Mouse (Mus musculus): ENCODE measurements around the gene Skap1. TPM values are rescaled to one million over a fixed set of nuclear protein-coding genes. Genes with fewer than 3 reads are reported as not detected.

The Skap1 gene
- total and polyA plus RNA-seq, 3 experiments = 0.25 to 0.98 TPM; not detected in 1

DNA sequence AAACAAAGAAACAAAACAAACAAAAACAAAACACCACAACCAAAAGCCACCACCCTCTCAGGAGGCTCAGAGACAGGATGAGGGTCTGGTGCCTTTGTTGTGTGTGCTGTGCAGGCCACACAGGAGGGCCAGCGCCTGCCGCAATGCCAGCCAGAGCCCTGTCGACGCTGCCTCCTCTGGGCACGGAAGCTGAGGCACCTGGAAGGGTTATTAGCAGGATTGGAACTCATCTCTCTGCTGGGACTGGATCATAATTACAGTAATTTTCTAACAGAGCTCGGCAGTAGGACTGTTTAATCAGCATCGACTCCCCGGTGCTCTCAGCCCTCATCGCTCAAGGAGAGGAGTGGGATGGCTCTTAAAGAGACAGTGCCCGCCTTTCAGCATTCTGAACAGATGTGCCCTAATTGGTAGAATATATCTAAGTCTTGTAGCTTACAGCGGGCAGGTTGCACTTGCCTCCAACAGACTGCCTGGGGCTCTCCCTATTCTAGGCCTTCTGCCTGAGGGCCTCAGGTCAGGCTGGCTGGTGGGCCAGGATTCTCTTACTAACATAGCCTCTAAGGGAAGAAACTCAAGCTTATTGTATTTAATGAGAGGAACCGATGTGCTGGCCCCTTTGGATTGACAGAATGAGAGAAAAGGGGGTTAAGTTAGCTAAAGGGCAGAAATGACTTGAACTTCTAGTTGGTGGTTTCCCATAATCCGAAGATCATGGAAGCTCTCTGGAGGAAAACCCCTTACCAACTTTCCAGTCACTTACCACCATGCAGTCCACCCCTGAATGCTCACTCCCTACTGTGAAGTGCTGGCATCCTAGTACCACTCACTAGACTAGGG, 300.3 kb downstream of the Skap1 start:
- Histone ChIP-seq H3K79me2 (replicated peaks; ENCODE audit: control insufficient read depth, insufficient read depth, low read length) (no peaks in the 10 kb centered on the region), H3K27ac (peak overlapping the region; percentile 75), H3K36me3 (ENCODE audit: control insufficient read depth, insufficient read depth, low read length) (no peaks in the 10 kb centered on the region), H3K27me3 (ENCODE audit: control insufficient read depth, insufficient read depth, low read length) (no peaks in the 10 kb centered on the region), H3K4me3 (no peak overlapping the region), H3K4me1 (ENCODE audit: control insufficient read depth, insufficient read depth, low read length) (peaks cover 16% of the 10 kb centered on the region), H3K9ac (ENCODE audit: low read depth, low read length) (no peak overlapping the region)
- DNase-seq = no peak
- WGBS = 75% methylated on average over 13 of the region's 13 CpGs
- TF ChIP-seq EP300 (IDR thresholded peaks at IDR 0.05; ENCODE audit: insufficient read depth, low read depth, low read length) (no peak), CTCF (IDR thresholded peaks at IDR 0.05) (no peak), POLR2A (IDR thresholded peaks at IDR 0.05; ENCODE audit: insufficient read depth, low read depth, low read length) (no peak)
- intact Hi-C loops (cut with DNase I) = loop anchor here (5.0 kb wide), 1 partner anchor 148 kb away; no protein-coding TSS in a partner anchor

DNA sequence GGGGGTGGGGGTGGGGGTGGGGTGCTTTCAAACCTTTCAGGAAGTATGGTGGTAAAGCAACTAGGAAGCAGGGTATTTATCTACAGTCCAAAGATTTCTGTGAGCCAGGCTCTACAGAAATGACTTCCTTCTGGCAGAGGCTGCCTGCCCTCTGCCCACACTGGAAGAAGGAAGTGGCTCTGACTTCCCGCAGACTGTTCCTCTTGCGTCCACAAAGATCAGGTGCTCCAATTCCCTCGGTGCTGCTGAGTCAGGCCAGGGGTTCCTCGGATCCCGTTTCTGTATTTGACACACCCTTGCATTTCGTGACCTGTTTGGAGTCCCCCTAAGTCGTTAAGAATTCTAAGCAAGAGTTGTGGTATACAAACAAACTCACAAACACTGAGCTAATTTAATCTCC, 301.3 kb downstream of the Skap1 start:
- Histone ChIP-seq H3K27me3 (ENCODE audit: control insufficient read depth, insufficient read depth, low read length) (no peaks in the 10 kb centered on the region), H3K4me3 (no peak overlapping the region), H3K36me3 (ENCODE audit: control insufficient read depth, insufficient read depth, low read length) (no peaks in the 10 kb centered on the region), H3K27ac (peak overlapping the region; percentile 75), H3K79me2 (replicated peaks; ENCODE audit: control insufficient read depth, insufficient read depth, low read length) (no peaks in the 10 kb centered on the region), H3K9ac (ENCODE audit: low read depth, low read length) (no peak overlapping the region), H3K4me1 (ENCODE audit: control insufficient read depth, insufficient read depth, low read length) (peaks cover 16% of the 10 kb centered on the region)
- intact Hi-C loops (cut with DNase I) = no loop called here
- WGBS = 43% methylated on average over 7 of the region's 7 CpGs
- DNase-seq = peak in 1 of 2 experiments; percentile 65
- no peak for TF ChIP-seq CTCF (IDR thresholded peaks at IDR 0.05)
- peak; percentile 55; the same call in 1 of the 2 replicates for TF ChIP-seq POLR2A (IDR thresholded peaks at IDR 0.05; ENCODE audit: insufficient read depth, low read depth, low read length)
- TF ChIP-seq EP300 (IDR thresholded peaks at IDR 0.05; ENCODE audit: insufficient read depth, low read depth, low read length) = peak; percentile 72; the same call in 1 of the 2 replicates

DNA sequence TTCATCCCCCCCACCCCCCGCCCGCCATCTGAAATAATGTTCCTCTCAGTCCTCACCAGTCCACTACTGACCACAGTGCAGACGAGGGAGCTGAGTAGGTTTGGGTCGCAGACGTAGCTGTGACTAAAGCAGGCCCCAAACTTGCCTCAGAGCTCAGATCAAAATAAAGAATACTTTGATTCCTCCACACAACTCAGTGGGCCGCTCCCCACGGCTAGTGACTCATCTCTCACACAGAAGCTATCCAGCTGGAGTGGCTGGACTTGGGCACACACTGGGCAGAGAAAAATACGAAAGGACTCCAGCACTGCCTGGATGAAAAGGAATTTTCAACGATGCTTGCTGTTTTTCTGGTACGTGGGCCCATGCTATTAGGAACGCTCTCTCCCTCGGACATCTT, 302.2 kb downstream of the Skap1 start:
- peaks cover 16% of the 10 kb centered on the region for H3K4me1 ChIP-seq (ENCODE audit: control insufficient read depth, insufficient read depth, low read length)
- no peak for DNase-seq
- no peaks in the 10 kb centered on the region for H3K79me2 ChIP-seq (replicated peaks; ENCODE audit: control insufficient read depth, insufficient read depth, low read length)
- TF ChIP-seq EP300 (IDR thresholded peaks at IDR 0.05; ENCODE audit: insufficient read depth, low read depth, low read length) = no peak
- no peak for TF ChIP-seq CTCF (IDR thresholded peaks at IDR 0.05)
- TF ChIP-seq POLR2A (IDR thresholded peaks at IDR 0.05; ENCODE audit: insufficient read depth, low read depth, low read length) = no peak
- H3K4me3 ChIP-seq = no peak overlapping the region
- no peaks in the 10 kb centered on the region for H3K27me3 ChIP-seq (ENCODE audit: control insufficient read depth, insufficient read depth, low read length)
- intact Hi-C loops (cut with DNase I) = no loop called here
- WGBS = 82% methylated on average over 12 of the region's 12 CpGs
- H3K9ac ChIP-seq (ENCODE audit: low read depth, low read length) = no peak overlapping the region
- H3K27ac ChIP-seq = peak overlapping the region; percentile 40
- H3K36me3 ChIP-seq (ENCODE audit: control insufficient read depth, insufficient read depth, low read length) = no peaks in the 10 kb centered on the region

DNA sequence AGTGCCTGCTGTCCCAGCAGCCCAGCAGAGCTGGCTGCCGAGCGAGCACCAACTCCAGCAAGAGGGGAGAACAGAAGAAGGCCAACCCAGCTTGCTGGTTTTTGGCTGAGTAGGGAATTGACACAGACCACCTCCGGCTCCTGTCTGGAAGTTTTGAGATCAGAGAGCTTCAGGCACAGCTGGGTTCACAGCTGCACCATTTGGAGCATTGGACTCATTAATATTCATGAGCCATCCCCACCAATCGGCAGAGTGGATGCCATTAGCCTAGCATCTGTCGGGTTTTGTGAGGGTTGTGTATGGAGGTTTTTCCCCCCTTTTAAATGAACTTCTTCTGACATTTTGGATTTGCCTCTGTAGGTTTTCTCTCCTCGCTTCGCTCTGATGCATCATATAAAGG, 302.7 kb downstream of the Skap1 start:
- no peak for TF ChIP-seq EP300 (IDR thresholded peaks at IDR 0.05; ENCODE audit: insufficient read depth, low read depth, low read length)
- no peak for TF ChIP-seq POLR2A (IDR thresholded peaks at IDR 0.05; ENCODE audit: insufficient read depth, low read depth, low read length)
- no peak for TF ChIP-seq CTCF (IDR thresholded peaks at IDR 0.05)
- DNase-seq = no peak
- Histone ChIP-seq H3K27ac (peak overlapping the region; percentile 40), H3K4me1 (ENCODE audit: control insufficient read depth, insufficient read depth, low read length) (peaks cover 14% of the 10 kb centered on the region), H3K27me3 (ENCODE audit: control insufficient read depth, insufficient read depth, low read length) (no peaks in the 10 kb centered on the region), H3K9ac (ENCODE audit: low read depth, low read length) (no peak overlapping the region), H3K36me3 (ENCODE audit: control insufficient read depth, insufficient read depth, low read length) (no peaks in the 10 kb centered on the region), H3K79me2 (replicated peaks; ENCODE audit: control insufficient read depth, insufficient read depth, low read length) (no peaks in the 10 kb centered on the region), H3K4me3 (no peak overlapping the region)
- intact Hi-C loops (cut with DNase I) = no loop called here
- WGBS = 73% methylated on average over 7 of the region's 7 CpGs

DNA sequence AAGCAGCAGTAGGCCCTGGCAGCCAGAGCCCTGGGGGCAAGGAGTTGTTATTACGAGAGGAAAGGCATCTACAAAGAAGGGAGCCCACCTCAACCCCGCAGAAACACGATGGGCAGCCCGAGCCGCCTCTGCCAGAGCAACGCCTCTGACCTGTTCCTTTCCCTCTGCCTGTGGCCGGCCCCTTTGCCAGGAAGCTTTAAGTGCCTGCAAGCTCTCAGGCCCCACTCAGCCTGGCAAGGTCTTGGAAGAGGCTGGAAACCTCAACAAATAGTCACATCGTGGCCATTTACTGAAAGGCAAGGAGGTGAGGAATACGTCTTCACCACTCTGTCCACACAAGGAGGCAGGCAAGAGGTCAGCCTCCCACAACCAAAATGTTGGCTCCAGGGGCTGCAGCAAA, 303.8 kb downstream of the Skap1 start:
- no peak for TF ChIP-seq EP300 (IDR thresholded peaks at IDR 0.05; ENCODE audit: insufficient read depth, low read depth, low read length)
- no peak for TF ChIP-seq POLR2A (IDR thresholded peaks at IDR 0.05; ENCODE audit: insufficient read depth, low read depth, low read length)
- no peak for TF ChIP-seq CTCF (IDR thresholded peaks at IDR 0.05)
- 64% methylated on average over 9 of the region's 9 CpGs for WGBS
- H3K27ac ChIP-seq = no peak overlapping the region
- no peaks in the 10 kb centered on the region for H3K27me3 ChIP-seq (ENCODE audit: control insufficient read depth, insufficient read depth, low read length)
- H3K9ac ChIP-seq (ENCODE audit: low read depth, low read length) = no peak overlapping the region
- no peaks in the 10 kb centered on the region for H3K79me2 ChIP-seq (replicated peaks; ENCODE audit: control insufficient read depth, insufficient read depth, low read length)
- H3K4me1 ChIP-seq (ENCODE audit: control insufficient read depth, insufficient read depth, low read length) = peaks cover 8% of the 10 kb centered on the region
- H3K4me3 ChIP-seq = no peak overlapping the region
- H3K36me3 ChIP-seq (ENCODE audit: control insufficient read depth, insufficient read depth, low read length) = no peaks in the 10 kb centered on the region
- intact Hi-C loops (cut with DNase I) = no loop called here
- DNase-seq = no peak
